Mouse (Mus musculus) kidney, adult 2 months (tissue): ENCODE measurements around the gene Dlg2.

Source experiments
- CTCF ChIP-seq: fragments of 200-500 bp; conservative IDR thresholded peaks from 2 replicates; pipeline ENCODE4 v1.5.1; 2011; ENCODE audit warnings: low read depth, mild to moderate bottlenecking, control low read depth, low read length, moderate library complexity, mixed read lengths; ENCODE audit not compliant: insufficient read depth, insufficient read length
- POLR2A ChIP-seq: fragments of 200-500 bp; IDR thresholded peaks from one replicate; pipeline ENCODE4 v1.6.1; 2011; ENCODE audit warnings: low read depth, low read length, control low read depth

GRCm38 (mm10) chr7:90977241-90977640 is 500.8 kb downstream of the Dlg2 start:
- TF ChIP-seq CTCF, result no peak
- no peak for TF ChIP-seq POLR2A
